Mouse (Mus musculus) MEL (cell line): Measurements from ENCODE around the gene Lrrfip1. TPM values are rescaled to one million over a fixed set of nuclear protein-coding genes. Genes with fewer than 3 reads are reported as not detected.
A peak's percentile ranks its signal among the peaks of the same experiment; 100 is the strongest.

Source experiments
- DNase-seq: peaks from one replicate; pipeline ENCODE4 v3.0.0; 2011; ENCODE audit warnings: low read depth, low spot score
- H3K27ac ChIP-seq: 2 replicates; pipeline ENCODE4 v1.5.1; 2012; ENCODE audit warnings: low read depth, mild to moderate bottlenecking, control low read depth, low read length, moderate library complexity; ENCODE audit not compliant: control insufficient read depth
- H3K27me3 ChIP-seq, 2 experiments: fragments of 150-350 bp in 1 of 2; sonication (generic) in 1 of 2; 2 replicates each; pipeline ENCODE4 v1.6.1; 2012; ENCODE audit warnings: low read length in 2 of 2, mild to moderate bottlenecking in 2 of 2, improper control_type of control experiment in 1 of 2, moderate library complexity in 1 of 2; ENCODE audit not compliant: insufficient read depth in 2 of 2, control insufficient read depth in 1 of 2
- H3K36me3 ChIP-seq, 2 experiments: 2 replicates each; pipeline ENCODE4 v1.6.1; 2012 to 2014; ENCODE audit warnings: low read length in 2 of 2, improper control_type of control experiment in 1 of 2, inconsistent platforms in 1 of 2, mild to moderate bottlenecking in 1 of 2; ENCODE audit not compliant: insufficient read depth in 2 of 2, control insufficient read depth in 1 of 2
- H3K4me1 ChIP-seq, 2 experiments: fragments of 150-350 bp in 1 of 2; sonication (generic) in 1 of 2; 2 replicates each; pipeline ENCODE4 v1.6.1; 2012; ENCODE audit warnings: low read length in 2 of 2, improper control_type of control experiment in 1 of 2, mild to moderate bottlenecking in 1 of 2; ENCODE audit not compliant: insufficient read depth in 2 of 2, control insufficient read depth in 1 of 2
- H3K4me3 ChIP-seq, 2 experiments: fragments of 150-350 bp in 1 of 2; sonication (generic) in 1 of 2; 2 replicates each; pipeline ENCODE4 v1.5.1; 2012; ENCODE audit warnings: low read depth in 2 of 2, low read length in 2 of 2, mild to moderate bottlenecking in 2 of 2, moderate library complexity in 2 of 2, control low read depth in 1 of 2, improper control_type of control experiment in 1 of 2; ENCODE audit not compliant: control insufficient read depth in 1 of 2, insufficient read depth in 1 of 2
- H3K79me2 ChIP-seq: 2 replicates; pipeline ENCODE4 v1.6.1; 2012; ENCODE audit warnings: mild to moderate bottlenecking, low read length, moderate library complexity; ENCODE audit not compliant: control insufficient read depth, poor library complexity, insufficient read depth
- H3K9ac ChIP-seq: 2 replicates; pipeline ENCODE4 v1.6.1; 2012; ENCODE audit warnings: low read depth, mild to moderate bottlenecking, control low read depth, low read length, moderate library complexity; ENCODE audit not compliant: control insufficient read depth, poor library complexity, severe bottlenecking
- H3K9me3 ChIP-seq: fragments of 150-350 bp; sonication (generic); replicated peaks from 2 replicates; pipeline ENCODE4 v1.6.1; 2012; ENCODE audit warnings: mild to moderate bottlenecking, low read length, improper control_type of control experiment, moderate library complexity; ENCODE audit not compliant: insufficient read depth
- ELF1 ChIP-seq: IDR thresholded peaks from 2 replicates; pipeline ENCODE4 v1.6.1; 2014; ENCODE audit warnings: low read depth, mild to moderate bottlenecking, inconsistent platforms, low read length, improper control_type of control experiment, moderate library complexity
- ETS1 ChIP-seq: IDR thresholded peaks from 2 replicates; pipeline ENCODE4 v1.6.1; 2012; ENCODE audit warnings: low read depth, mild to moderate bottlenecking, inconsistent platforms, low read length, improper control_type of control experiment, moderate library complexity
- GATA1 ChIP-seq: IDR thresholded peaks from 2 replicates; pipeline ENCODE4 v1.6.1; 2011; ENCODE audit warnings: low read depth, low read length, improper control_type of control experiment
- JUND ChIP-seq: IDR thresholded peaks from 2 replicates; pipeline ENCODE4 v1.6.1; 2011; ENCODE audit warnings: low read depth, mild to moderate bottlenecking, improper control_type of control experiment, low read length
- KAT2A ChIP-seq: conservative IDR thresholded peaks from 2 replicates; pipeline ENCODE4 v1.6.1; 2012; ENCODE audit warnings: low read depth, low read length, improper control_type of control experiment, inconsistent platforms
- MAFK ChIP-seq: IDR thresholded peaks from 2 replicates; pipeline ENCODE4 v1.6.1; 2011; ENCODE audit warnings: low read depth, mild to moderate bottlenecking, low read length, improper control_type of control experiment, borderline replicate concordance
- MAZ ChIP-seq: IDR thresholded peaks from 2 replicates; pipeline ENCODE4 v1.6.1; 2012; ENCODE audit warnings: low read depth, mild to moderate bottlenecking, inconsistent platforms, low read length, improper control_type of control experiment
- MXI1 ChIP-seq: IDR thresholded peaks from 2 replicates; pipeline ENCODE4 v1.6.1; 2011; ENCODE audit warnings: mild to moderate bottlenecking, low read depth, low read length, improper control_type of control experiment
- MYB ChIP-seq: IDR thresholded peaks from 2 replicates; pipeline ENCODE4 v1.6.1; 2011; ENCODE audit warnings: mild to moderate bottlenecking, low read depth, low read length, improper control_type of control experiment
- MYC ChIP-seq: IDR thresholded peaks from 2 replicates; pipeline ENCODE4 v1.6.1; 2011; ENCODE audit warnings: low read depth, mild to moderate bottlenecking, low read length, improper control_type of control experiment, moderate library complexity
- NELFE ChIP-seq: IDR thresholded peaks from 2 replicates; pipeline ENCODE4 v1.6.1; 2011; ENCODE audit warnings: low read depth, low read length, improper control_type of control experiment
- POLR2A ChIP-seq, 2 experiments: IDR thresholded peaks; 2 replicates each; pipeline ENCODE4 v1.6.1; 2011 to 2012; ENCODE audit warnings: low read length in 2 of 2, mild to moderate bottlenecking in 2 of 2, control low read depth in 1 of 2, improper control_type of control experiment in 1 of 2, low read depth in 1 of 2, moderate library complexity in 1 of 2; ENCODE audit not compliant: control insufficient read depth in 1 of 2, insufficient read depth in 1 of 2, poor library complexity in 1 of 2
- POLR2AphosphoS2 ChIP-seq: IDR thresholded peaks from 2 replicates; pipeline ENCODE4 v1.6.1; 2011; ENCODE audit warnings: low read length, improper control_type of control experiment
- RCOR1 ChIP-seq: IDR thresholded peaks from 2 replicates; pipeline ENCODE4 v1.6.1; 2012; ENCODE audit warnings: low read depth, mild to moderate bottlenecking, inconsistent platforms, low read length, improper control_type of control experiment
- SIN3A ChIP-seq: IDR thresholded peaks from 2 replicates; pipeline ENCODE4 v1.6.1; 2012; ENCODE audit warnings: low read length, improper control_type of control experiment, inconsistent platforms
- TAL1 ChIP-seq: IDR thresholded peaks from 2 replicates; pipeline ENCODE4 v1.6.1; 2012; ENCODE audit warnings: mild to moderate bottlenecking, inconsistent platforms, low read length, moderate library complexity, mixed read lengths
- TCF12 ChIP-seq: IDR thresholded peaks from 2 replicates; pipeline ENCODE4 v1.6.1; 2014; ENCODE audit warnings: low read depth, mild to moderate bottlenecking, inconsistent platforms, low read length, improper control_type of control experiment, moderate library complexity
- USF2 ChIP-seq, 2 experiments: IDR thresholded peaks; 2 replicates each; pipeline ENCODE4 v1.6.1; 2011 to 2012; ENCODE audit warnings: improper control_type of control experiment in 2 of 2, low read length in 2 of 2, borderline replicate concordance in 1 of 2, inconsistent platforms in 1 of 2, low read depth in 1 of 2, mild to moderate bottlenecking in 1 of 2; ENCODE audit not compliant: insufficient read depth in 1 of 2
- ZC3H11A ChIP-seq: IDR thresholded peaks from 2 replicates; pipeline ENCODE4 v1.6.1; 2012; ENCODE audit warnings: low read depth, mild to moderate bottlenecking, inconsistent platforms, low read length, improper control_type of control experiment
- ZMIZ1 ChIP-seq: IDR thresholded peaks from 2 replicates; pipeline ENCODE4 v1.6.1; 2012; ENCODE audit warnings: low read depth, mild to moderate bottlenecking, inconsistent platforms, low read length, improper control_type of control experiment, moderate library complexity
- polyA plus RNA-seq, 2 experiments: library from polyadenylated mRNA; stranded (reverse) in 1 of 2; unstranded in 1 of 2; fragments of >175 nt in 1 of 2; fragments of >200 nt in 1 of 2; gene quantifications; 2 replicates each; pipeline versions ENCODE4 v1.2.1 to v1.2.4; 2012; ENCODE audit warnings: low replicate concordance in 2 of 2, low read depth in 1 of 2; ENCODE audit not compliant: insufficient read length in 2 of 2, insufficient read depth in 1 of 2, missing spikeins in 1 of 2
- total RNA-seq: library from RNA; depleted of rRNA; stranded (reverse); fragments of 300-350 nt; gene quantifications from 2 replicates; pipeline ENCODE4 v1.2.3, GENCODE M21; 2012

The Lrrfip1 gene
- total and polyA plus RNA-seq, 3 experiments: 12.9 to 15.4 TPM; not detected in 1

- Histone ChIP-seq H3K79me2 (peaks cover 10% of the 10 kb centered on the region), H3K36me3 (peaks cover 0 to 7% of the 10 kb centered on the region in 2 experiments; a peak in 2 of 4 replicates), H3K27ac (no peak overlapping the region), H3K4me1 (peaks cover 0 to 21% of the 10 kb centered on the region in 2 experiments; a peak in 3 of 4 replicates), H3K4me3 (no peak overlapping the region; a peak in 1 of 4 replicates), H3K27me3 (no peaks in the 10 kb centered on the region), H3K9me3 (no peaks in the 10 kb centered on the region), H3K9ac (peak overlapping the region; percentile 70)
- TF ChIP-seq POLR2A (IDR thresholded peaks at IDR 0.05; ENCODE audit: control insufficient read depth in 1 of 2, insufficient read depth in 1 of 2, low read depth in 1 of 2, low read length in 2 of 2, poor library complexity in 1 of 2) (0 out of 4 replicates have a peak, but pooled peaks of 1 of the 2 experiments have one; percentile 19), GATA1 (no peak)
- no peak for DNase-seq
These were observed 53.0 kb downstream of the Lrrfip1 start for GRCm38 (mm10) chr1:91051461-91052094.

- peak; percentile 97 for DNase-seq
- Histone ChIP-seq H3K9ac (peak overlapping the region; percentile 78), H3K79me2 (peaks cover 12% of the 10 kb centered on the region), H3K36me3 (peaks cover 0 to 16% of the 10 kb centered on the region in 2 experiments; a peak in 2 of 4 replicates)
- TF ChIP-seq KAT2A: no peak
- TF ChIP-seq ZMIZ1: peak; percentile 49; the same call in 1 of the 2 replicates
- peak; percentile 75; the same call in 1 of the 2 replicates for TF ChIP-seq SIN3A
- TF ChIP-seq ZC3H11A: no peak
- TF ChIP-seq USF2 (IDR thresholded peaks at IDR 0.05; ENCODE audit: borderline replicate concordance in 1 of 2, insufficient read depth in 1 of 2, low read depth in 1 of 2, low read length in 2 of 2): no peak
- peak; percentile 80 for TF ChIP-seq MXI1
- TF ChIP-seq ETS1: peak; percentile 78
- TF ChIP-seq RCOR1: 0 out of 2 replicates have a peak, but pooled peaks have one; percentile 21
- peak; percentile 46 to 57; a peak in 2 of 4 replicates for TF ChIP-seq POLR2A (IDR thresholded peaks at IDR 0.05; ENCODE audit: control insufficient read depth in 1 of 2, insufficient read depth in 1 of 2, low read depth in 1 of 2, low read length in 2 of 2, poor library complexity in 1 of 2)
- TF ChIP-seq MYC: no peak; the same call in 1 of the 2 replicates
- peak; percentile 61 for TF ChIP-seq NELFE
- 0 out of 2 replicates have a peak, but pooled peaks have one; percentile 48 for TF ChIP-seq ELF1
- 0 out of 2 replicates have a peak, but pooled peaks have one; percentile 27 for TF ChIP-seq TCF12
- no peak for TF ChIP-seq JUND
- peak; percentile 76 for TF ChIP-seq MAZ
- no peak for TF ChIP-seq MYB
- TF ChIP-seq TAL1: no peak
- TF ChIP-seq POLR2AphosphoS2: 0 out of 2 replicates have a peak, but pooled peaks have one; percentile 39
- TF ChIP-seq MAFK: peak; percentile 39; the same call in 1 of the 2 replicates
- TF ChIP-seq, all 39 proteins: peak for 12
- Histone ChIP-seq H3K9me3 (no peaks in the 10 kb centered on the region), H3K4me1 (peaks cover 2 to 33% of the 10 kb centered on the region in 2 experiments; a peak in 3 of 4 replicates), H3K27ac (peak overlapping the region; percentile 68), H3K4me3 (peak overlapping the region; percentile 58 to 82), H3K27me3 (no peaks in the 10 kb centered on the region)
These were observed 54.2 kb downstream of the Lrrfip1 start for GRCm38 (mm10) chr1:91052747-91053181.
